Mouse (Mus musculus): ENCODE data around the gene Has1.

Gene Has1

DNA sequence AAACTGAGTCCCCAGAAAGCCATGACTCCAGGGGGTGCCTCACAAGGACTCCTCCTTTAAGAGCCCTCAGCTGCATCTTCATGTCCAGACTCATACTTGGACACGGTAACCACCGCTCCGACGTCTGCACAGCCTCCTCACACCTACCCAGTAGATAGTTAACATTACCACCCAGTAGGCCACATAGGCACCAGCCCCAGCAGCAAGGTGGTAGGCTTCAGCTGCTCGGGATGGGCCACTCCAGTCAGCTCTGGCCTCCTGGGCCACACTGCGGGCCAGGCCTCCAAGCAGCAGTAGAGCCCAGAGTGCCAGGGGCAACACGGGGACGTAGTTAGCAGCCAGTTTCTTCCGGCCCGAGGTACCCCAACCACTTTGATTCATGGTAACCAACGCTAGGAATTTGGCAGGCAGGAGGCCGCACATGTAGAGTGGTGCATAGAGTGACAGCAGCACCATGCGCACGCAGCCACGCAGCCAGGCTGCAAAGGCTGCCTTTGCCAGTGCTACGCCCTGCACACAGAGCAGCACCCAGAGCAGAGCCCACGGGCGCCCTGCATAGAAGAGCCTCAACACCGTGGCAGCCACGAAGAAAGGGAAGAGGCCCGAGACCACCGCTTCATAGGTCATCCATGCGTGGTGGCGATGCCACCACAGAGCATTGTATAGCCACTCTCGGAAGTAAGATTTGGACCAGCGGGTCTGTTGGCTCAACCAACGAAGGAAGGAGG lies 11.3 kb downstream of the Has1 start:
- no peak for DNase-seq

DNA sequence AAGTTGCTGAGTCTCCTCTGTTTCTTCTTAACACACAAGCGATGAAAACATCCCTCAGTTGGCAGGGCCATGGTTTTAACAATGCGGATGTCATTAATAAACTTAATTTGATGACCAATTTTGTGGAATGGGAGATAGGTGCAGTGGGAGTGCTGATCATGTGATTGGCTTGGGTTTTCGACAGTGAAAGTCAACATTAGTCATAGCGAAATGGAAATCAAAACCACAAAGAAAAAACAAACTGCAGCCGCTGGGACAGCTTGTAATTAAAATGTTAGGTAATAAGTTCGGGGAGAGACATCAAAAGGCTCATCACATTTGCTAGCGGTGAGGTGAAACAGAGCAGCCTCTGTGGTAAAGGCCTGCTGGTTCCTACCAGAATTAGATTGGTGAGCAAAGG lies 14.2 kb downstream of the Has1 start:
- DNase-seq: no peak

DNA sequence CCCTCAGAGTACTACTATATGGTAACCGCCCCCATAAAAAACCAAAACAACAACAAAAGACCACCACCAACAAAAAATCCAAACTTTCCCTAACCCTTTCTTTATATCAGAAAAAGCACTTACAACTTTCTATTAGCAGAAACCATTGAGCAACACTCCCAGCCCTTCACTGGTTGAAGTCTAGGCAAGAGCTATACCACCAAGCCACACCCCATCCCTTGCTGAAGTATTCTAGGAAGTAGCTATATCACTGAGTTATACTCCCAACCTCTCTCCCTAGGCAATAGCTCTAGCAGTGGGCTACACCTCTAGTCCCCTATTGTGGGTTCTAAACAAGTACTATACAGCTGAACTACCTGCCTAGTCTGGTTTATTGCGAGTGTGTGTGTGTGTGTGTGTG lies 15.7 kb downstream of the Has1 start:
- DNase-seq: no peak

DNA sequence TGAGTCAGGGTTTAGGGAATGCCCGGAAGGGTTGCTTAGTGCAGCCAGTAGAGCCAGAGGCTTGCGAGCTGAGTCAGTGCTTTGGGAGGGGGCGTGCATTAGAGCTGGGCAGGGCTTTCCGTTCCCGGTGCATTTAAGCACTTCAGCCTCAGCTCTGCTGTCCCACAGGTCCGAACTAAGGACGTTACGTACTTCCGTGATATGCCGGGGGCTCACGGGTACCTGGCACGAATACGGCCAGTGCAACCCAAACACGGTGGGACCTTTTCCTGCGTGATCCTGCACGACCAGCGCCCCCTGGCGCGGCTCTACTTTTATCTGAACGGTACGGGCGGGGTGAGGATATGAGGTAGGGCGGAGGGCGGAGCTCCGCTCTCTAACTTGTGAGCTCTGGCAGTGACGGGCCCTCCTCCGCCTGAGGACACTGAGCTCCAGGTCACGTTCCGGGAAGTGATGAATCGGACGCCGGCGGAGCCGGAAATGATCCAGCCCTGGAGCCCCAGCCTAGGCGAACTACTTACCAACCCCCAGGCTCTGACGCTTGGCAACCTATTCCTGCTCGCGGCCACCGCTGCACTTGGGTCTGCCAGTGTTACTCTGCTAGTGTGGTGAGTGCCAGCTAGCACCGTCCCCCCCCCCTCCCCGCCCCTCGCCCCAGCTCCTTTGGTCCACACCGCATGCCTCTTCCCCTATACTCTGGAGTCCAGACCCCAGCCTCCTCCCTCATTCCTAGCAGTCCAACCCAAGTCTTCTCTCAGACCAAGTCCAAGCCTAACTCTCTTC lies 16.9 kb downstream of the Has1 start:
- peak; percentile 98 for DNase-seq

DNA sequence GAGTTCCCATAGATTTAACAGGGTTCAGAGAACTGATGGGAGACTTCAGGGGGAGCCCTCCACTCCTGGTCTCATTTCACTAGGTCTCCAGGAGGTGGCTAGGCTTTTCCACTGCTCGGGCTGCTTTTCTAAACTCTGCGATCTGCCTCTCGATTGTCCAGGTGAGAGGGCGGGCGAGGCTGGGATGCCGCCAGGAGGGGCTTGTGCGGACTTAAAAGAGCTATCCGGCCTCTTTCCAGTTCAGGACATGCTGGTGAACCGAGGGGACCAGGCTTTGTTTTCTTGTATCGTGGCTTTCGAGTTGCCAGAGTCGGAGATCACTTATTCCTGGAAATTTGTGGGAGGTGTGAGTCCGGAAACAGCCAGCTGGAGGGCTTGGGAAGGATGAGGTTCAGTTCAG lies 17.6 kb downstream of the Has1 start:
- DNase-seq: no peak

DNA sequence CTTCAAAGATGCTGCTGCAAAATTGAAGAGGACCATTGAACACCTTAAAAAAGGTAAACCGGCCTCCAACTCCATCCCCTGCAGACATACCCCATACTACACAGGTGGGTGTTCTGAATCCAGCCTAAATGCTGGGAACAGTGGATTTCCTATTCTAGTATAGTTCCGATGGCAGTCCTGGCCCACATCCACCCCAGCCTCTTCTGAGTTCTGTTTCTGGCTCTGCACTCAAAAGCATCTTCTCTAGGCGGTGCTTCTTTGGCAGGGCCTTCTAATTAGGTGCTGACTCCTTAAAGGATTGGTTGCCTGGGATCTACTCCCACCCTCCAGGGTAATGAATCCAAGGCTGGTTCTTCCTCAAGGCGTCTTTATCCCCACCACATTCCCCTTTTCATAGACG lies 18.9 kb downstream of the Has1 start:
- DNase-seq: no peak

DNA sequence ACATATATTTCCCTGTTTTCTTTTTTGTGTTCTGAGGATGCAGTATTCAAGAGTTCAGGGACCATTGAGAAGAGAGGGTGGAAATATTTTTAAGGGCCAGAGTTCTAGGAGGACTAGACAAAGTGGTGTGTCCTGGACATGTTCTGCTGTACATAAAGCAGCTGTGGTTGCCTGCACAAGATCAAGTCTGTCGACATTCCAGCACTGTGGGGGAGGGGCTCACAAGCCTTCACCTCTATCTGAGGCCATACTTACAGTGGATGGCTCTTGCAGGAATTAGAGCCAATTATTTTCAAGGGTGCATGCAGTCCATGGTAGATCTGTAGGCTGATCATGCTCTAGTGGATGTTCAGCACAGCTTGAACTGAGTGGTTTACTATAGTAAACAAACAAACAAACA lies 20.1 kb downstream of the Has1 start:
- peak; percentile 29 for DNase-seq

DNA sequence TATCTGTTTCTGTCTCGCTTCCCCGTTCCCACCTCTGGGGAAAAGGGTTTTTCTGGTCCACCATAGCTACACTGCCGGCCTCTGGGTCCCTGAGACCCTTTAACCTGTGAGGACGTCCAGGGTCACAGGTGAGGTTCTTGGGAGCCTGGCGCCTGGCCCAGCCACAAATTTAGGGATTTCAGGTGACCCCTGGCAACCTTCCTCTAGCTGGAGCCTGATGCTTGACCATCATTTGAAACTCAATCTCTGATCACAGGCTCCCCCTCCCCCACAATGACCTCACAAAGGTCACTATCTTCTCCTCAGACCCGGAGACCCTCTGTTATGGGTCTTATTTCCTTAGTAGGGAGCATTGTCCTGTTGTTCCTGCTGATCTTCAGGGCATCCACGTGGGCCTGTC lies 24.3 kb downstream of the Has1 start:
- DNase-seq: no peak

DNA sequence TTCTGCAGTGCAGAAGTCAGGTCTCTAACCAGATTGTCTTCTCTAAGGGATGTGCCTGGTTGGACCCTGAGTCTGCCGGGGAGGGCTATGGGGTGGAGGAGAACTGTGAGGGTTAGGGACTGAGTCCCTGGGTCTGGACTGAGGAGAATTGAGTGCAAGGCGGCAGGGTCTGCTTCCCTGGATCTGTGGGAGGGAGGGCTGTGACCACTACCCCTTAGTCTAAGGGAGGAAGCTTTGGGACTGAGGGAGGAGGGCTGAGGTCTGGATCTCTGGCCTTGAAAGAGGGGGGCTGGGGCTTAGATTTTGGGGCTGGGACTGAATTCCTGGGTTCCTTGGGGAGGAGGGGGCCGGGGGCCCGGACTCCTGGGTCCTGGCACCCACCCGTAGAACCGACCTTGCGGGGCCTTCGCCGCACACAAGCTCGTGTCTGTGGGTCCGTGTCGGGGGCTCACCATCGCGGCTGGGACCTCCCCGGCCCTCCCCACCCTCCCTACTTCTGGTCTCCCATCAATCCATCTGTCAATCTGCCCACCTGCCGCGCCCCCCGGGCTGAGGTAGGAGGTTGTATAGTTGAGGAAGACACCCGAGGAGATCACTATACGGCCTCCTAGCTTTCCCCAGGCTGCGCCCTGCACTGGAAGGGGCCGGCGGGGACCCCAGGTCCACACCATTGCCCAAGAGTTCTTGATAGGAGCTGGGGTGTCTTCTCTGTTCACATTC lies 25.0 kb downstream of the Has1 start:
- no peak for DNase-seq

DNA sequence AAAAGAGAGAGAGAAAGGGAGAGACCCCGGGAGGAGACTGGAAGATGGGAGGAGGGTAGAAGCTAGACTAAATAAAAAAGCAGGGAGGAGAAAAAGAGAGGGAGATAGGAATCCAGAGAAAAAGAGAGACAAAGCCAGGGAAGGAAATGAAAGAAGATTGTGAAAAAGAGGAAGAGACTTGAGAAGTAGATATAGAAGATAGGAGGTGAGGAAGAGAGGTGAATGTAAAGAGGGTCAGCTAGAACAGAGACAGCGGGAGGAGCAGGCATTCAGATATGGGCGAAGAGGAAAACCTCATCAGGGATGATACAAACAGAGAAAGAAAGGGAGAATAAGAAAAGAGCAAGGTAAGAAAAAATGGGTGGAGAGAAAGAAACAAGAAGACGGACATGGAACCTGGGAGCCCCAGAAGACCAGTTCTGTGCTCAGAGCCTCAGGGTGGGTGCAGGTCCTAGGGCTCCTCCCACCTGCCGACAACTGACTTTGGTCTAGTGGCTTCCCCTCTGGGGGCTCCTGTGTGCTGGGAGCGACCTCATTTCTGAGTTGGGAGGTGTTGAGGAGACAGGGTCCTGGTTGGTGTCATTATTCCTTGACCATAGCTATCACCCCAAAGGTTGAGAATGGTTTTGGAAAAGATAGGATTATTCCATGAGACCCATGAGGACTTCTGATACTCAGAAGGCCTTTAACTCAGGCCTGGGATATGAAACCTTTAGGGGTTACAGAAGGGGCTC lies 25.8 kb downstream of the Has1 start:
- DNase-seq: no peak

DNA sequence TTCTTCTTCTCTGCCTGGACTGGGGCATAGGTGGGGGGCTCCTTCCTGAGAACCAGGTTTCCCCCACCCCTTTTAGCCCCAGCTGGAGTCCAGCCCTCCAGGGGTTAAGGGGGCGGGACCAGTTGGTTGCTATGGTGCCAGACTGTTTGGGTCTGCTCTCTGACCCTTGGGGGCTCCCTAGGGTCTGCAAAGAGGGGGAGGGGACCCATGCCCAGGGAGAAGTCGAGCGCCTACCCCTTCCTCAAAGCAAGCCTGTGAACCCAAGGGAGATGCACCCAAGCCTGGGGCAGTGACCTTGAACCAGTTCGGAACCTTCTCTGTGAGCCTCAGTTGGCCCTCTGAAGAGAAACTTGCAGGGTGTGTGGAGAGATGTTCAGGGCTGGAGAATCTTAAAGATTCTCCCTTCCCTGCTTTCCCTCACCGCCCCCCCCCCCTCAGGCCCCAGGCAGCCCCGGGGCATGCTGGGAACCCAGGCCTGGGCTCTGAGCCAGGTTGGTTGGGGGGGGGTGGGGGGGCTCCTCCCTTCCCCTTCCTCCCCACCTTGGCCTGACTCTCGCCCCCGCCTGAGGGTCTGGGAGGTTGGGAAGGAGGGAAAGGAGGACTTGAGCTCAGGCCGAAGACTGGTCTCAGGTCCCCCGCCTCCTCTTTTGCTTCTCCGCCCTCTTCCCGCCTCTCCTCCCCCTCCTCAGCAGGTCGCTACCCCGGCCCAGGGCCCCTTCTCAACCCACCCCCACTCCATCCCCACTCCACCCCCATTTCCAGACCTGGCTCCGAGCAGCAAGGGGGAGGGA lies 26.6 kb downstream of the Has1 start:
- peak; percentile 46 for DNase-seq

DNA sequence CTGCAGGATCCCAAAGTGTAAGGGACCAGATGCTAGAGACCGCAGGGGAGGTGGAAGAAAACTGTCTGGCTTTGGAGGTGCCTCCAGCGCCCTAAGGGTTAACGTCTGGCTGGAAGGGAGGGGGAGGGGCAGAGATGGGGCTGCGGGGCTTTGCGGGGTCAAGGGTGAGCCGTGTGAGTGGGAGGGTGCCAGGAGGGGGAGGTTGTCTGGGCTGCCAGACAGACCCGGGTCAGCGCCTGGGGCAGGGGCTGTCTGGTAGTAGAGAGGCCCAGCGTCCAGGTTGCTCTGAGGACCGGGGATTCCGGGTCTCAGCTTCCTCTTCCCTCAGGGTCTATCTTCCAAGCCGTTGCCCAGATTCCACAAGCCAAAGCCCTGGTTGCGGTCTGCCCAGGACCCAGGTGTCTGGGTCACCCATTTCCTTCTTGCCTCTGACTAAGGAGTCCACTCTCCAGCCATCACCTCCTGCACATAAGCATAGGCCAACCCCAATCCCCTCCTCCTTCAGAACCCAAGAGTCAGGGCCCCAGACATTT lies 27.3 kb downstream of the Has1 start:
- DNase-seq: peak; percentile 72

DNA sequence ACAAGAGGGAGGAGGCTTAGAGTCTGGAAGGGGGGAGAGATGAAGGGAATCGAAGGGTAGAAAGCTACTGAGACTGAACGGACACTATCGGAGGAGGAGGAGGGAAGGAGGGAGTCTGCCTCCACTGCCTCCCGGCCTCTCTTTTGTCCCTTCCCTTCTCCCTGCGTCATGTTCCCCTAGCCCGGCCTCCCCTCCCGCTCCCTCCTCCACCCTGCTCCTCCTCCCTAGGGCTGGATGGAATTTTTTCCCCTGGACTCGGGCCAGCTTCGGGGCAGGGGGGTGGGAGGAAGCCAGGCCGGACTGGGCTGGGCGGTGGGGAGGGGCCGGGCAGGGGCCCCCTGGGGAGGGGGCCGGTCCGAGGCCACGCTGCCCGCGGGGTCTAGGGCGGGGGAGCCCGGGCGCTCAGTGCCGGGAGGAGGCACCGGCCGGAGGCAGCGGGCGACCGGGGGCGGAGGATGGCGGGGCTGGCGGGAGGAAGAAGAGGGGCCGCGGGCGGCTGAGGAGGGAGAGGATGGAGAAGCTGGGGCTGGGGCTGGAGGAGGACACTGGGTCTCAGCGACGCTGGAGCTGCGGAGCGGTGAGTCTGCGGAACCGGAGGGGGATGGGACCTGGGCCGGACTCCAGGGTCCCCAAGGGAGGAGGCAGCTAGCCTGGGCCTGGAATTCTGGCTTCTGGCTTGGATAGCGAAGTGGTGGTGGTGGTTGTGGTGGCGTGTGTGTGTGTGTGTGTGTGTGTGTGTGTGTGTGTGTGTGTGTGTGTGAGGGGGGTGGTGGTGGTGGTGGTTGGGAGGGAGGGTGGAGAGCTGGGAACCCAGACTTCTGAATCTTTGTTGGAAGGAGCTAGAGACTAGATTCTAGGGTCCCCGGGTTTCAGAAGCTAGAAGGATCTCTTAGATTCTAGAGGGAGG lies 28.0 kb downstream of the Has1 start, which contains the start of gene Spaca6:
Gene Spaca6, plus strand, starts transcription at position 408 of the 907 bp plus-strand sequence.
- DNase-seq: peak; percentile 91

DNA sequence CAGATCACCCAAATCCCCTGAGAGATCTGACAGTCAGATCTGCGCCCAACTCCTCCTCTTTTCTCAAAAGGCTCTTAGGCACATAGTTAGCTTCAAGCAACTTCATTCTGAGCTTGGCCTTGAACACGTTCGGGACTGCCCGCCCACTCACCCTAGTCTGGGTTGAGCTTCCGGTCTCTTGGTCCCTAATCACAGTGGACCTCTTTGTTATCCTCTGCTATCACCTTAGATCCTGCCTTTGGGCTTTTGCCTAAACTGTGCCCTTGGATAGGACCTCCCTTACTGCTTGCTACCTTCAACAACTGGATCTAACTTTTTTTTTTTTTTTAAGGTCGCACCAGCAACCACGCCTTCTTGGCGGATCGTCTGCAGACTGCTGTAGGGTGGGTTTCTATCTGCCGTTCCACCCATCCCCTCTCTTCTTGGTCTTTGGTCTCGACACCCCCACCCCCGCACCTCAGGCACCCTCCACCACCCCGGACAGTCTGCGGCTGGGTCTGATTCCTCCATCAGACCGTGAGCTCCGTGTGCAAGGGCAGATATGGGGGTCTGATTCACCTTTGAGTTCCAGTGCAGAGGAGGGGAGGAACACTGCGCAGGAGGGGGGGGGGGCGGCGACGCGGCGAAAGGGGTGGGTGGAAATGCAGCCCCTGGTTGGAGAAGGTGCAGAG lies 28.9 kb downstream of the Has1 start:
- peak; percentile 50 for DNase-seq

DNA sequence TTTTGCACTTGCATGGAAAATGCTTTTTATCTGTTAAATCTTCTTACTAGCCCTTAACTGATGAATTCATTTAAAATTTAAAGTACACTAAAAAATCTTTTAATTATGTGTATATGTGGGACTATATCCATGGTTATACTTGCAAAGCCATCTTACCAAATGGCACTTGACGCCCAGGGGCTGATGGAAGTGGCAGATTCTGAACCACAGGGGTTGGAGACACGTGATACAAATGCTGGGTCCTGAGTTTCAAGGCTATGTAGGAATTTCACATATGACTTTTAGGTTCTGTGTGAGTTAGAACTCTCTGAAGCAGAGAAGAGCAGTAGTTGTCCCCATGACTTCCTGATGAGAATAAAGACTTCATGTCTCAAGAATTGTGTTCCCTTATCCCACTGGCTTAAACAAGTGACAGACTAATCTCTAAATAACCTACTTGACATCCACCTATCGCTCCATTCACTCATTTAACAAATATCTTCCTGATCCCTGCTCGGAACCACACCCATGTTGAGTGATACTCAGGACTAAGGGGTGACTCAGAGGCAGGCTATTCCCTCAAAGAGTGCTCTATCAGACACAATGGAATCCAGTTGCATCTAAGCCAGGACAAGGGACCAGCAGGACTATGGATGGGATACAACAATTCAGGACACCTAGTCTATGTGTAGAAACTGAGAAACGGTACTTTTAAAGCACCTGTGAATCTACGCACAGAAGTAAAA lies 31.2 kb downstream of the Has1 start:
- DNase-seq: no peak

DNA sequence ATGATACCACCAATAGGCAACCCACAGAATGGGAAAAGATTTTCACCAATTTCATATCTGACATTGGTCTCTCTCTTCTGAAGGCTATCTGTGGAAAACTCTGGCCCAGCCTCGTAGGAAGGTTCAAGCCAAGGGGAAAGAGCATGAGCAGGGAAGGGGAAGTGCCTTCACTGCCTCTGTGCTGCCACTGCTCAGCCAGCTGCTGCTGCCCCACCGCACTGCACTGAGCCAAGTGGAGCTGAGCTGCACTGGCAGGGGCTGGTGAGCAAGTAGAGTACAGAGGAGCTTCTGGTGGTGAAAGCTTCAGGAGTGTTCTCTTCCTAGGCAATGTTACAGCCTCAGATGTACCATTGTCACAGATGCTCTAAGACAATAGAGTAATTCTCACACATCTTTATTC lies 59.5 kb downstream of the Has1 start:
- no peak for DNase-seq
